Mouse (Mus musculus) adipose tissue, adult 10 weeks (tissue): Measurements from ENCODE around the gene Dgkh. TPM values are rescaled to one million over a fixed set of nuclear protein-coding genes. Genes with fewer than 3 reads are reported as not detected.

Source experiments
- polyA plus RNA-seq: library from polyadenylated mRNA; stranded (reverse); fragments of 350-450 nt; fragmentation: Illumina TruSeq; extraction: RNeasy Lipid Tissue Mini Kit (QIAGEN cat#74804); gene quantifications from one replicate; pipeline ENCODE4 v1.2.3, GENCODE M21; 2014; ENCODE audit warnings: low read depth, low replicate concordance

Gene Dgkh
- 2.5 TPM for polyA plus RNA-seq

GRCm38 (mm10) chr14:78732617-78733312 lies at the start of gene Dgkh:
Gene Dgkh (minus strand): TSS chr14:78732776.

GRCm38 (mm10) chr14:78536281-78537165 lies 196.1 kb downstream of the Dgkh start, which contains the start of gene Akap11:
Gene Akap11 (minus strand): TSS chr14:78536808.

Other genes with a start within 250 kb of the Dgkh start
- 19.2 TPM for gene Akap11, start 196.0 kb downstream of the Dgkh start, polyA plus RNA-seq
- gene Vwa8, start 116.3 kb upstream of the Dgkh start, polyA plus RNA-seq, result 29.8 TPM